Mouse (Mus musculus): Measurements from ENCODE around the gene Vav1. TPM values are rescaled to one million over a fixed set of nuclear protein-coding genes. Genes with fewer than 3 reads are reported as not detected.
"Not testable (repeated sequence)": the region's sequence is repeated elsewhere in the genome, so short reads cannot be mapped to it uniquely, and the experiment has no call there.

Gene Vav1
- polyA plus RNA-seq, 1 experiment from 2014 or later = 1.8 TPM

- WGBS = under 1% methylated on average over 51 of the region's 53 CpGs
Observed at GRCm38 (mm10) chr17:57275111-57275996, 3.5 kb upstream of the Vav1 start.

GRCm38 (mm10) chr17:57275997-57276351, 2.9 kb upstream of the Vav1 start:
- under 1% methylated on average over 13 of the region's 13 CpGs for WGBS
- no peak; the same call in 1 of the 2 replicates for ATAC-seq (replicated peaks; ENCODE audit: low FRiP score)
- Histone ChIP-seq H3K27ac (no peak overlapping the region), H3K4me2 (peak overlapping the region; percentile 82), H3K27me3 (peaks cover 20% of the 10 kb centered on the region; the same call in 1 of the 2 replicates), H3K4me3 (replicated peaks) (peak overlapping the region; percentile 57), H3K9ac (peak overlapping the region; percentile 26; the same call in 1 of the 2 replicates), H3K36me3 (no peaks in the 10 kb centered on the region), H3K9me3 (replicated peaks) (no peaks in the 10 kb centered on the region), H3K4me1 (peaks cover 24% of the 10 kb centered on the region)

More at GRCm38 (mm10) chr17:57275111-57275996, 3.5 kb upstream of the Vav1 start:
- peak; percentile 89 for ATAC-seq (replicated peaks; ENCODE audit: low FRiP score)
- Histone ChIP-seq H3K4me2 (peak overlapping the region; percentile 82), H3K27me3 (peaks cover 20% of the 10 kb centered on the region; the same call in 1 of the 2 replicates), H3K9ac (peak overlapping the region; percentile 42), H3K4me3 (replicated peaks) (peak overlapping the region; percentile 57), H3K27ac (peak overlapping the region; percentile 24; the same call in 1 of the 2 replicates), H3K36me3 (no peaks in the 10 kb centered on the region), H3K4me1 (peaks cover 24% of the 10 kb centered on the region), H3K9me3 (replicated peaks) (no peaks in the 10 kb centered on the region)

GRCm38 (mm10) chr17:57276634-57277121, 2.2 kb upstream of the Vav1 start:
- H3K9ac ChIP-seq = peak overlapping the region; percentile 31; the same call in 1 of the 2 replicates
- H3K27ac ChIP-seq = no peak overlapping the region
- peaks cover 20% of the 10 kb centered on the region; the same call in 1 of the 2 replicates for H3K27me3 ChIP-seq
- H3K36me3 ChIP-seq = no peaks in the 10 kb centered on the region
- WGBS = under 1% methylated on average over 20 of the region's 20 CpGs
- ATAC-seq (replicated peaks; ENCODE audit: low FRiP score) = peak; percentile 38; the same call in 1 of the 2 replicates
- H3K9me3 ChIP-seq (replicated peaks) = no peaks in the 10 kb centered on the region
- H3K4me1 ChIP-seq = peaks cover 24% of the 10 kb centered on the region
- peak overlapping the region; percentile 82 for H3K4me2 ChIP-seq
- peak overlapping the region; percentile 57 for H3K4me3 ChIP-seq (replicated peaks)

GRCm38 (mm10) chr17:57277598-57278261, 1.2 kb upstream of the Vav1 start:
- H3K4me3 ChIP-seq (replicated peaks); H3K4me2 ChIP-seq; H3K36me3 ChIP-seq; H3K9ac ChIP-seq; H3K27ac ChIP-seq; H3K9me3 ChIP-seq (replicated peaks); ATAC-seq (replicated peaks; ENCODE audit: low FRiP score): not testable (repeated sequence)
- 86% methylated on average over 5 of the region's 5 CpGs for WGBS
- peaks cover 24% of the 10 kb centered on the region for H3K4me1 ChIP-seq
- H3K27me3 ChIP-seq = peaks cover 19% of the 10 kb centered on the region; the same call in 1 of the 2 replicates

GRCm38 (mm10) chr17:57278537-57278936, 363 bp upstream of the Vav1 start:
- Histone ChIP-seq H3K9ac (no peak overlapping the region), H3K4me3 (replicated peaks) (no peak overlapping the region), H3K4me2 (no peak overlapping the region), H3K4me1 (peaks cover 24% of the 10 kb centered on the region), H3K27ac (no peak overlapping the region), H3K36me3 (no peaks in the 10 kb centered on the region), H3K27me3 (peaks cover 16% of the 10 kb centered on the region; the same call in 1 of the 2 replicates), H3K9me3 (replicated peaks) (no peaks in the 10 kb centered on the region)
- WGBS = 82% methylated on average over 2 of the region's 2 CpGs
- ATAC-seq (replicated peaks; ENCODE audit: low FRiP score) = no peak

- WGBS = 54% methylated on average over 9 of the region's 9 CpGs
- H3K4me3 ChIP-seq (replicated peaks) = no peak overlapping the region
- H3K27me3 ChIP-seq = peaks cover 11% of the 10 kb centered on the region; the same call in 1 of the 2 replicates
- no peak for ATAC-seq (replicated peaks; ENCODE audit: low FRiP score)
- peaks cover 22% of the 10 kb centered on the region for H3K4me1 ChIP-seq
- H3K9ac ChIP-seq = no peak overlapping the region
- no peak overlapping the region for H3K4me2 ChIP-seq
- H3K27ac ChIP-seq = no peak overlapping the region
- no peaks in the 10 kb centered on the region for H3K36me3 ChIP-seq
- H3K9me3 ChIP-seq (replicated peaks) = no peaks in the 10 kb centered on the region
Observed at GRCm38 (mm10) chr17:57279591-57280224, 808 bp downstream of the Vav1 start.

GRCm38 (mm10) chr17:57280411-57280810, 1.5 kb downstream of the Vav1 start:
- no peaks in the 10 kb centered on the region for H3K9me3 ChIP-seq (replicated peaks)
- WGBS = 86% methylated on average over 3 of the region's 3 CpGs
- no peak overlapping the region for H3K4me3 ChIP-seq (replicated peaks)
- H3K36me3 ChIP-seq = no peaks in the 10 kb centered on the region
- H3K4me2 ChIP-seq = no peak overlapping the region
- peaks cover 11% of the 10 kb centered on the region; the same call in 1 of the 2 replicates for H3K27me3 ChIP-seq
- H3K9ac ChIP-seq = no peak overlapping the region
- H3K27ac ChIP-seq = no peak overlapping the region
- peaks cover 16% of the 10 kb centered on the region for H3K4me1 ChIP-seq
- no peak for ATAC-seq (replicated peaks; ENCODE audit: low FRiP score)

- H3K9me3 ChIP-seq (replicated peaks) = no peaks in the 10 kb centered on the region
- no peak for ATAC-seq (replicated peaks; ENCODE audit: low FRiP score)
- no peak overlapping the region for H3K27ac ChIP-seq
- no peak overlapping the region for H3K4me3 ChIP-seq (replicated peaks)
- WGBS = 76% methylated on average over 5 of the region's 5 CpGs
- H3K4me1 ChIP-seq = no peaks in the 10 kb centered on the region
- no peaks in the 10 kb centered on the region for H3K36me3 ChIP-seq
- no peak overlapping the region for H3K4me2 ChIP-seq
- no peak overlapping the region for H3K9ac ChIP-seq
- H3K27me3 ChIP-seq = peaks cover 7% of the 10 kb centered on the region; the same call in 1 of the 2 replicates
Observed at GRCm38 (mm10) chr17:57283906-57284305, 5.0 kb downstream of the Vav1 start.

GRCm38 (mm10) chr17:57285077-57285476, 6.2 kb downstream of the Vav1 start:
- no peaks in the 10 kb centered on the region for H3K9me3 ChIP-seq (replicated peaks)
- no peaks in the 10 kb centered on the region for H3K4me1 ChIP-seq
- no peaks in the 10 kb centered on the region for H3K36me3 ChIP-seq
- H3K27me3 ChIP-seq = no peaks in the 10 kb centered on the region
- no peak overlapping the region for H3K9ac ChIP-seq
- ATAC-seq (replicated peaks; ENCODE audit: low FRiP score) = no peak
- WGBS = 59% methylated on average over 2 of the region's 2 CpGs
- H3K27ac ChIP-seq = no peak overlapping the region
- no peak overlapping the region for H3K4me2 ChIP-seq
- no peak overlapping the region for H3K4me3 ChIP-seq (replicated peaks)

- Histone ChIP-seq H3K36me3 (no peaks in the 10 kb centered on the region), H3K9me3 (replicated peaks) (no peaks in the 10 kb centered on the region), H3K9ac (no peak overlapping the region), H3K4me1 (no peaks in the 10 kb centered on the region), H3K27me3 (no peaks in the 10 kb centered on the region), H3K27ac (no peak overlapping the region), H3K4me2 (no peak overlapping the region), H3K4me3 (replicated peaks) (no peak overlapping the region)
- 67% methylated on average over 8 of the region's 8 CpGs for WGBS
- no peak for ATAC-seq (replicated peaks; ENCODE audit: low FRiP score)
Observed at GRCm38 (mm10) chr17:57286718-57287355, 7.9 kb downstream of the Vav1 start.

GRCm38 (mm10) chr17:57289252-57289651, 10.4 kb downstream of the Vav1 start:
- 76% methylated on average over 5 of the region's 5 CpGs for WGBS
- Histone ChIP-seq H3K9me3 (replicated peaks) (no peaks in the 10 kb centered on the region), H3K36me3 (no peaks in the 10 kb centered on the region), H3K4me1 (no peaks in the 10 kb centered on the region), H3K27me3 (no peaks in the 10 kb centered on the region), H3K4me3 (replicated peaks) (no peak overlapping the region), H3K9ac (no peak overlapping the region), H3K4me2 (no peak overlapping the region), H3K27ac (no peak overlapping the region)
- ATAC-seq (replicated peaks; ENCODE audit: low FRiP score) = no peak
